Mouse (Mus musculus): Measurements from ENCODE around the gene Lmx1b. TPM values are rescaled to one million over a fixed set of nuclear protein-coding genes. Genes with fewer than 3 reads are reported as not detected.

Gene Lmx1b
- under 1 TPM; 0.07 to 0.18 TPM for total RNA-seq (2021)

DNA sequence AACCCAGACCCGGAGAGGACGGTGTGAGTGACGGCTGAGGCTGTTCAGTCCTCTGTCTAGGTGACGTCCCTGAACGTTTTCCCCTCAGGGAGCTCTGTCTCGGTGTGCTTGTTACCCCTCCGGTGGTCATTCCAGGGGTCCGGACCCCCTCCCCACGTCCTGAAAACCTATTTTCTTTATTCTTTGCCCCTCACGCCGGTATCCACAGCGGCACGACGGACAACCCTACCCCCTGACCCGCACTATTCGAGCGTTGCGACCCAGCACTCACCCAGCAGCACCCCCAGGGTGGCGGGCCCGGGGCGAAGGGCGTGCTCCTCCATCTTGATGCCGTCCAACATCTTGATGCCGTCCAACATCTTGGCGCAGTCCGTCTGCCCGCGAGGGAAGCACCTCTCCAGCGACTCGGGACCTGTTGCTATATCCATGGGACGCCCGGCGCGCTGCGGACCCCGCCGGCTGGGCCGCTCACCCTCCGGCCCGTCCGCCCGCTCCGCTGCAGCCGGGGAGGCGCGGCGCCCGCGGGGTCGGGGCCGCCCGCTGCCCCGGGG lies at the start of gene Lmx1b:
Gene Lmx1b, minus strand, starts transcription at position 341 of the 551 bp plus-strand sequence.
- no peak for DNase-seq

GRCm38 (mm10) chr2:33689880-33690462 lies 49.7 kb upstream of the Lmx1b start:
- DNase-seq = no peak

DNA sequence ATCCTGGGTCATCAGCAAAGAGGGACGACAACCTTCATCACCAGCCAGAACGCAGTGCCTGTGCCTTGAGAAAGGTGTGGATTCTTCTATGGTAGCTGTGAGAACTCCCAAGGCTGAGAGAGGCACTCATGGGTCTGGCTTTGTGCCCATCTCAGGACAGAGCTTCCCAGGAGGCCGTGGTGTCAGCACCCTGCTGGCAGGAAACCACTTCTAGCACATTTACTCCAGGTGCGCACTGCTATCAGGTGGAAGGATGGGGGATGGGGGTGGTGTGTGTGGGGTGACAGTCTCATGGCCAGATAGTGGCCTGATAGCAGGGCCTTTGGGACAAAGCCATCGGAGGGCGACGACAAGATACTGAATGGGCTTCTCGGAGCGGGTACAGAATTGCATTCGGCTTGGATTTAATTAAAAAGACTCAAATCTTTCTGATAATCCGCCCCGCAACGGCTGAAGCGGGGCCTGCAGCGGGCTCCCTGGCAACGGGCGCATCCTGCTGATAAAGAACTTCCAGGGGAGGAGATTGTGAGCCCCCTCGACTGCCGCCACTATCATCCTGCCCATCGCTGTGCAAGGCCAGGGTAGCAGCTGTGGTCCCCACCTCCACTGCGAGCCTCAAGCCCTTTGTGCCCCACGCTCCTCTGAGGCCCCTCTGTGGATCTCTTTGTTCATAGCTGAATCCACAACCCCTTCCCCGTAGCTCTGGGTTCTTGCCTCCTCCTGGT lies 49.0 kb upstream of the Lmx1b start:
- DNase-seq = no peak

DNA sequence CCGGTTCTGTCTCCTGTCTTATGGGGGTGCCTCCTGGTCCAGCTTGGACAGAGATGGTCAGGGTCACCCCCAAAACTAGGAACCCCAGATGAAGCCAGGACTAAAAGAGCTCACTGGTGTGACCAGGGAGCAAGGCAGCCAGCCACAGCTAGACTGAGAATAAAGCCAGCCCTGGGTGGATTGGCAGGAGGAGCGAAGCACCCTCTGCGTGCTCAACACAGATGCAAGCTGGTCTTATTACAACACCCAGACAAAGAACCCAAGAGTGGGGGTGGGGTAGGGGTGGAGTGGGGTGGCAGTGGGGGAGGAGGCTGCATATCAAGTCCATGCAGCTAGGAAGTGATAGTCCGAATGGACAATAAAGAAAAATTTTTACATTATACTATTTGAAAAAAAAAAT lies 43.3 kb upstream of the Lmx1b start:
- DNase-seq = no peak

DNA sequence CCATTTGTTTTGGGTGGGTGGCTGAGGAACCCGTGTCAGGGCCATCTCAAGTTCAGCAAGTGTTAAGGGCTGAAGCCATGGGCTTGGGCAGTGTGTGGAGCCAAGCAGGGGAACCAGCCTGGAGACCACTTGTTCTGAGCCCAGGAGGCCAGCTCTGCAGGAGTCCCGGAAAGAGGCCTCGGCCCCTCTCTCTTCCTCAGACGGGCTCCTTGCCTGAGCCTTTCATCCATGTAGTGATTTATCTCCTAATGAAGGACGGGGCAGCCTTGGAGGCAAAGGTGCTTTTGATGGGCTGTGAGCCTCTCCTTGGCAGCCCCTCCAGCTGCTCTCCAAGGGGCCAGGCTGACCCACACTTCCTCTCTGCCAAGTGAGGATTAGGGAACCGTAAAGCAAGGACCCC lies 42.8 kb upstream of the Lmx1b start:
- no peak for DNase-seq

GRCm38 (mm10) chr2:33682219-33682618 lies 41.9 kb upstream of the Lmx1b start:
- peak; percentile 46 to 48 for DNase-seq

GRCm38 (mm10) chr2:33678950-33679654 lies 38.8 kb upstream of the Lmx1b start:
- DNase-seq = no peak

GRCm38 (mm10) chr2:33672701-33673472 lies 32.6 kb upstream of the Lmx1b start:
- no peak for DNase-seq

- no peak for DNase-seq
These were observed 28.4 kb upstream of the Lmx1b start for GRCm38 (mm10) chr2:33668741-33669140.

DNA sequence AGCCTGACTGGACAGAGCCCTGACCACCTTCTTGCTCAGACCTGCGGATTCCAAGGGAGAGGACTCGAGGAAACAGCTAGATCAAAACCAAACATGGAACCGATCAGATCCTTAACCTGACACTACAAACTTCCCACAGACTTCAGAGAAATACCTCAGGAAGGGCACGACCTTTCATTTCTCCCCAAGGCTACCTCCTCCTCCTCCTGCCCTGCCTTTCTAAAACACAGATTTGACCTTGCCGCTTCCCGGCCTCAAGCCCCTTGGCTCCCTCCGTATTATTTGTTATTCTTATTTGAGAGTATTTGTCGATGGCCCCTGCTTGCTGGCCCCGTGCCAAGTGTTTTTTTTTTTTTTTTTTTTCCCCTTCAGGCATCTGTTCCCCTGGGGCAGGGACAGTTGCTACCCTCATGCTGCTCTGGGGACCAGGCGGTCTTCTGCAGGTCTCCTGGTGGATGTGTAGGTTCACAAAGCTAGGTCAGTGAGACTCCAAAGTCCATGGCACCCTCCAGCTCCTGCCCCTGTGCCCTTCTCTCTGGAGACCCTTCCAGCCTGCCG lies 26.2 kb upstream of the Lmx1b start:
- DNase-seq = no peak

- peak; percentile 35 to 41 for DNase-seq
These were observed 25.2 kb upstream of the Lmx1b start for GRCm38 (mm10) chr2:33665363-33666058.

- DNase-seq = no peak
These were observed 24.4 kb upstream of the Lmx1b start for GRCm38 (mm10) chr2:33664661-33665060.

GRCm38 (mm10) chr2:33659288-33659629 lies 18.9 kb upstream of the Lmx1b start:
- no peak for DNase-seq

DNA sequence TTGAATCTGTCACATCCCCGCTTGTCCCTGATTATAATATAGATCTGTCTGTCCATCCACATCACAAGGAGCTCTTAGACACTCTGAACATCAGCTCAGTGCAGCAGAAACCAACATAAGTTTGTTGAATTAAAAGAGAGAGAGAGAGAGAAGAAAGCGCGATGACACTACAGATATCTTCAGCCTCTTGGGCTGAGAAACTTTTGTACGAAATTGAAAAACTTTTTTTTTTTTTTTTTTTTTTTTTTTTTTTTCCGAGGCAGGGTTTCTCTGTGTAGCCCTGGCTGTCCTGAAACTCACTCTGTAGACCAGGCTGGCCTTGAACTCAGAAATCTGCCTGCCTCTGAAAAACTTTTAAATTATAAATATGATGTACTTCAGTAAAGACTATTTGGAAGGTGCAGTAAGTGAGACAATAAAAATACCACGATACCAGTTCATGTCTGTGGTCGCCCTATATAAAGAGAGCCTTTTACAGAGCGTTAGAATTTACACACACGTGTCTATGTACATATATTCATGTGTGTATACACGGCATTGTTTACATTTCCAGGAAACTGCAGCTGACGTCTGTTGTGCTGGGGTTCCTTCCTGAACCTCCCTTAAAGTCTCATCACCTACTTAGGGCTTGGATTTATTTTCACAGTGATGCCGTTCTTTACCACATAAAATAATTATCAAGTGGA lies 18.4 kb upstream of the Lmx1b start:
- DNase-seq = no peak

GRCm38 (mm10) chr2:33652517-33653198 lies 12.3 kb upstream of the Lmx1b start:
- DNase-seq = no peak

GRCm38 (mm10) chr2:33649371-33649770 lies 9.1 kb upstream of the Lmx1b start:
- no peak for DNase-seq

DNA sequence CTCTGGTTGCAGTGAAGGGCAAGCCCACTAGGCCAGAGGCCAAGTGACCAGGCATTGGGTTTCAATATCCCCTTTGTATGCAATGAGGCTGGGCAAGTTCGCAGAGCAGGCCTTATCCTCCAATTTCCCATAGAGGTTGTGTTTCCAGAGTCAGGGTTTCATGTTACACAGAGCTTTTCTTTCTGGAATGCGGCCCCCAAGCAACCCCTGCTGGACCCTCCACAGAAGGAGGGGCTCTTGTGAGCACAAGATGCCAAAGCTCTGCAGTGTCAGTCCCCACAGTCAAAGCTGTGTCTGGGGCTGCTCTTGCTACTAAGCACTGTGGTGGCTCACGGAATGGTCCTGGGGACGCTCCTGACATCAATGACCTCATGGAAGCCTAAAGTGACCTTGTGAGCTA lies 8.6 kb upstream of the Lmx1b start:
- DNase-seq = no peak

DNA sequence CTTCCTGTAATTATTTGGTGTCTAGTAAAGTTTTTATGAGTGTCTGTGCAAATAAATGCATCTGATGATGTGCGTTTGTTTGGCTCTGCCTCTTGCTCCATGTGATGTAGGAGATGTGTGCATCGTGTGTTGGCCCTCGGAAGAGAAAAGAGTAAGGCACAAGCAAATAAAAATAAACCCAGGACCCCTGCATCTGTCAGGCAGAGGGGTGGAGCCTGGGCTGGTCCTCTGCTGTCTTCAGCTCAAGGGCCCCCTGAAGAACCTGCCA lies 5.9 kb upstream of the Lmx1b start:
- no peak for DNase-seq

DNA sequence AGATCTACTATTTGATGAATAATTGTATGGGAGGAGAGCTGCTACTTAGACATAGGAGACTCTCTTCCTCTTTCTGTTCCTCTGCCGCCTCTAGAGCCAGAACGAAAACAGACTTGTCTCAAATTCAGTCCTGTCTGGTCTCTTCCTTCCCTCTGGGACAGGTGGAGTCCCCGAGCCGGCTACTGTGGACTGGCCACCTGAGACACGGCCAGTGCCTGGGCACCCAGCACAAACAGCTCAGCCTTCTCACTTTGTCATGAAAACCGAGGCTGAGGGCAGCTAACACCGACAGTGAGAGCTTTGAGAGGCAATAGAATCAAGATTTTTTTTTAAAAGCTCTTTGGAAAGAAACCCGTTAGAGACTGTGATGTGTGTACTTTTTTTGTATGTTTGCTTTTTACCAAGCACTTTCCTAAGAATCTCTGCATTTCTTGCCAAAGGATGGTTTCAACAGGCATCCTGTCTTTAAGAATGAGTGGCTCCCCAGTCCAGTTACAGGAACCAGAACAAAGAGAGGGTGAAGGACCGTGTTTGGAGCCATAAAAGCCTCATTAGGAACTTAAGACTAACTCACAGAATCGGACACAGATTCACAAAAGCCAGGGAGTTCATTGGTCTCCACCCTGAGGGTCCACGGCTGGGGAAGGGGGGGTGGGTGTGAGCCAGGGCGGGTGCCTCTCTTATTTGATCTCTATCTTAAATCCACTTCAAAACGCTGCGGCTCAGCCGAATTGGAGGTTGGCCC lies 5.4 kb upstream of the Lmx1b start:
- DNase-seq = no peak

All from layer of hippocampus, postnatal 36 days (tissue).